Mouse (Mus musculus) R1 (cell line): ENCODE results near the gene Rras.
A peak's percentile ranks its signal among the peaks of the same experiment; 100 is the strongest.

Experiments
- DNase-seq: peaks from one replicate; pipeline ENCODE4 v3.0.0-alpha.2; 2018; ENCODE audit warnings: low read depth, low spot score

Rras gene

GRCm38 (mm10) chr7:45052181-45052861 is 34.6 kb downstream of the Rras start:
- DNase-seq, result peak; percentile 68

GRCm38 (mm10) chr7:45052862-45053116 is 35.0 kb downstream of the Rras start, which contains the start of gene Prr12:
TSS of gene Prr12 (minus strand) at chr7:45052881.
- DNase-seq, result no peak

DNA sequence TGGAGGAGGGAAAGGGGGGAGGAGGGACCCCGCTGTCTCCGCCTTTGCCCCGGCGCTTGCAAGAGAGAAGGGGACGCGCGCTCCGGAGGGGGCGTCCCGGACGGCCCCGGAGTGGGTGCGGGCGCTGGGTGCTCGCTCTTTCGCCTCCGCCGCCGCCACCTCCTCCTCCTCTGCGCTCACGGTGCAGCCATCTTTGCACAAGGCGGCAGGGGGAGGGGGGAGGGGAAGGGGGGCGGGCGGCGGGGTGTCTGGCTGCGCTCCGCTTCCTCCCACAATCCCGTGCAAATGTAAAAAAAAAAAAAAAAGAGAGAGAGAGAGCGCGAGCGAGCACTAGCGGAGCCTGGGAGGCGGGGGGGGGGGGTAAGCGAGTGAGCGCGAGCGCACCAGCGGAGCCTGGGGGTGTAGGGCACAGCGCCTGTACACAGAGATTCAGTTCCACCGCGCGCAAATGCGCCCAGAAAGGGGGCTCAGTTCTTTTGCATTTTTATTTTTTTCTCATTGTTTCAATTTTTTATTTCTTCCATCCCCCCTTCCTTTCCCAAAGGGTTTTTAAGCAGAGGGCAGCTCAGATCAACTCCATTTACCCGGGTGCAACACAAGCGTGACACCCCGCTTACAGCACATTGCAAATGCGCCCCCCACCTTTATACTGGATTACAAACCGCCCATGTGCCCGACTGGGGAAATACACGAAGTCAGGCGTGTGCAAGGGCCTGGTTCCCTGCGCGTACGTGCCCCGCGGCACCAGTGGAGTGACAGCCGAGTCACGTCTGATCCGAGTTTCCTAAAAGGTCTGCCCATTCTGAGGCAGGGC is 35.6 kb downstream of the Rras start:
- peak; percentile 79 for DNase-seq

GRCm38 (mm10) chr7:45053931-45054510 is 36.3 kb downstream of the Rras start:
- peak; percentile 100 for DNase-seq

- DNase-seq, result no peak
Observed at GRCm38 (mm10) chr7:45056329-45056971, 38.7 kb downstream of the Rras start.

- no peak for DNase-seq
Observed at GRCm38 (mm10) chr7:45056972-45057348, 39.2 kb downstream of the Rras start.

- DNase-seq, result peak; percentile 69
Observed at GRCm38 (mm10) chr7:45058607-45059571, 41.1 kb downstream of the Rras start.

- no peak for DNase-seq
Observed at GRCm38 (mm10) chr7:45060632-45061122, 42.9 kb downstream of the Rras start.

DNA sequence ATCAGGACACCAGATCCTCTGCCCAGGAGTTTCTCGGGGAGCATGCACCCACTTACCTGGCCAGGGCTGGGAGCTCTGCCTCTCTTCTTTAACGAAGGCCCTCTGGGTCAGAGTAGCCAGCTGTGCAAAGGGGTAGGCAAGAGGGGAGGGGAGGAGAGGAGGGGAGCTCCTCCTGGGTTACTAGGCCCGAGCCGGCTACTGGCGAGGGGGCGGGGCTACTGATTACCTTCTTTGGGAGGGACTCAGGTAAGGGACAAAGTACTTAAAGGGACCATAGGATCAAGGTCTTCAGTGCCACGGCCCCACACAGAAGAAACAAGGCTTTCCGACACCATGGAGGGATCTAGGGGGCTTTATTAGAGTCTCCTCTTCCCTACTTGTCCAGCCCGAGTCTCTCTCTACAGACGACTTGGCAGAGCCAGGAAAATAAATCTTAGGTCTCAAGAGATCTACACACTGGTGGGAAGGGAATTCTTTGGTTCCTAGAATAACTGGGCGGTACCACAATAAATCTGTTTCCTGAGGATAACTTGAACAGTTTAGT is 43.8 kb downstream of the Rras start:
- DNase-seq, result peak; percentile 66

- peak; percentile 100 for DNase-seq
Observed at GRCm38 (mm10) chr7:45062239-45062835, 44.6 kb downstream of the Rras start, which contains the start of the genes Nosip and Prrg2. TSS of gene Nosip (plus strand) at chr7:45062429. TSS of gene Prrg2 (minus strand) at chr7:45062677.

GRCm38 (mm10) chr7:45067190-45067999 is 49.6 kb downstream of the Rras start:
- no peak for DNase-seq

DNA sequence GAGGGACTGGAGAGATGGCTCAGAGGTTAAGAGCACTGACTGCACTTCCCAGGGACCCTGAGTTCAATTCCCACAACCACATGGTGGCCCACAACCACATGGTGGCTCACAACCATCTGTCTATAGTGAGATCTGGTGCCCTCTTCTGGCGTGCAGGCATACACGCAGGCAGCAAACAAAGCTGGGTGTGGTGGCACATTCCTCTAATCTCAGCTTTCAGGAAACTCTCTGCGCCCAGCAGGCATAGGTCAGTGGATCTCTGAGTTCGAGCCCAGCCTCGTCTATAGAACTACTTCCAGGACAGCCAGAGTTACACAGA is 50.2 kb downstream of the Rras start:
- DNase-seq, result peak; percentile 95

DNA sequence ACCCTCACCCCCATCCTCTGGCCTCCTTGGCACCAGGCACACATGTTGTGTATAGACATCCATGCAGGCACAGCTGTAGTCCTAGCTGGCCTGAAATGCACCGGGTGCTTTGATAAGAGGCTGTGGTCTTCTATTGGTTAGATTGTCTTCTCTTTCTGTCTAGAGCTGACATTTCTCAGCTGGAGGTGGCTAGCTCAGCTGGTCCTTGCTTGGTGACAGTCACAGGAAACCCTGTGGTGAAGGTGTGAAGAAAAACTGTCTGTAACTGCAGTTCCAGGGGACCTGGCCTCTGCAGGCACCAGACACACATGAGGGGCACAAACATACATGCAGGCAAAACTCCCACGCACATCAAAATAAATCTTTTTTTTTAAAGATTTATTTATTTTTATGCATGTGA is 51.9 kb downstream of the Rras start:
- no peak for DNase-seq
